Mouse (Mus musculus): ENCODE results near the gene Gm20721. TPM values are rescaled to one million over a fixed set of nuclear protein-coding genes. Genes with fewer than 3 reads are reported as not detected.
"Not testable (repeated sequence)": the region's sequence is repeated elsewhere in the genome, so short reads cannot be mapped to it uniquely, and the experiment has no call there.

Gene Gm20721
- polyA plus RNA-seq, 1 experiment from 2014 or later = 9.6 TPM

DNA sequence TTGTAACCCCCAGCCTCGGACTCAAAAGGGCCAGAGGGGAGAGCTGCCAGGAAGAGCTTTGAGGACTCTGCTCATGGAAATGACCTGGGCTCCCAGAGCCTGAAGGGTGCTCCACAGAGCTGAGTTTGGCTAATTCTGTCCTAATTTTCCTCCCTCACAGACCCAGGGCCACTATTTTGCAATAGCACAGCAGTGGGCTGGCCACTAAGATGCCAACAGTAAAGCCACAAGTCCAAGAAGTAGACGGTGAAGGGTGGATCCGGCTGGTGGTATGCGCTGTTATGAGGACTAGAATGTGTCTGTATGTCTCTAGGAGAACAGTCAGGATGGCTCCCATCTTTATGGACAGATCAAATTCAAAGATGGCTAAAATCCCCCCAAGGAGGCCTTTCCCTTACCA is 12.0 kb upstream of the Gm20721 start:
- DNase-seq (ENCODE audit: low spot score) (no peak), ATAC-seq (no peak)
- no peaks in the 10 kb centered on the region for H3K9me3 ChIP-seq (ENCODE audit: low read length)
- no peaks in the 10 kb centered on the region for H3K4me1 ChIP-seq (ENCODE audit: insufficient read depth, low read depth, low read length)
- H3K27ac ChIP-seq (ENCODE audit: low read length) = no peak overlapping the region
- TF ChIP-seq CTCF (IDR thresholded peaks at IDR 0.05) (no peak), EP300 (IDR thresholded peaks at IDR 0.05) (no peak)
- H3K27me3 ChIP-seq (replicated peaks; ENCODE audit: insufficient read depth, low read length) = no peaks in the 10 kb centered on the region
- H3K36me3 ChIP-seq (ENCODE audit: insufficient read depth, low read length) = no peaks in the 10 kb centered on the region
- no peak overlapping the region for H3K9ac ChIP-seq (replicated peaks; ENCODE audit: low read depth)
- WGBS = 82% methylated on average over 4 of the region's 4 CpGs
- H3K4me2 ChIP-seq (replicated peaks; ENCODE audit: low read depth, low read length) = no peak overlapping the region
- H3K4me3 ChIP-seq (ENCODE audit: low read depth, low read length) = no peak overlapping the region

- H3K9me3 ChIP-seq (ENCODE audit: low read length); H3K9ac ChIP-seq (replicated peaks; ENCODE audit: low read depth); H3K27me3 ChIP-seq (replicated peaks; ENCODE audit: insufficient read depth, low read length); H3K4me2 ChIP-seq (replicated peaks; ENCODE audit: low read depth, low read length); H3K4me3 ChIP-seq (ENCODE audit: low read depth, low read length); H3K27ac ChIP-seq (ENCODE audit: low read length); DNase-seq (ENCODE audit: low spot score); ATAC-seq: not testable (repeated sequence)
- peaks cover 24% of the 10 kb centered on the region for H3K36me3 ChIP-seq (ENCODE audit: insufficient read depth, low read length)
- H3K4me1 ChIP-seq (ENCODE audit: insufficient read depth, low read depth, low read length) = peaks cover 13% of the 10 kb centered on the region
- WGBS = 98% methylated on average over 2 of the region's 2 CpGs
Measured at GRCm38 (mm10) chr2:174346999-174347668, 622 bp upstream of the Gm20721 start.

- Histone ChIP-seq H3K9me3 (ENCODE audit: low read length) (no peaks in the 10 kb centered on the region), H3K4me1 (ENCODE audit: insufficient read depth, low read depth, low read length) (peaks cover 31% of the 10 kb centered on the region), H3K27ac (ENCODE audit: low read length) (no peak overlapping the region), H3K27me3 (replicated peaks; ENCODE audit: insufficient read depth, low read length) (no peaks in the 10 kb centered on the region), H3K4me3 (ENCODE audit: low read depth, low read length) (no peak overlapping the region), H3K36me3 (ENCODE audit: insufficient read depth, low read length) (peaks cover 24% of the 10 kb centered on the region), H3K4me2 (replicated peaks; ENCODE audit: low read depth, low read length) (no peak overlapping the region), H3K9ac (replicated peaks; ENCODE audit: low read depth) (no peak overlapping the region)
- DNase-seq (ENCODE audit: low spot score) (no peak), ATAC-seq (no peak)
- TF ChIP-seq CTCF (IDR thresholded peaks at IDR 0.05) (no peak), EP300 (IDR thresholded peaks at IDR 0.05) (no peak)
- WGBS = 89% methylated on average over 16 of the region's 16 CpGs
Measured at GRCm38 (mm10) chr2:174344996-174345395, 1.5 kb downstream of the Gm20721 start.

DNA sequence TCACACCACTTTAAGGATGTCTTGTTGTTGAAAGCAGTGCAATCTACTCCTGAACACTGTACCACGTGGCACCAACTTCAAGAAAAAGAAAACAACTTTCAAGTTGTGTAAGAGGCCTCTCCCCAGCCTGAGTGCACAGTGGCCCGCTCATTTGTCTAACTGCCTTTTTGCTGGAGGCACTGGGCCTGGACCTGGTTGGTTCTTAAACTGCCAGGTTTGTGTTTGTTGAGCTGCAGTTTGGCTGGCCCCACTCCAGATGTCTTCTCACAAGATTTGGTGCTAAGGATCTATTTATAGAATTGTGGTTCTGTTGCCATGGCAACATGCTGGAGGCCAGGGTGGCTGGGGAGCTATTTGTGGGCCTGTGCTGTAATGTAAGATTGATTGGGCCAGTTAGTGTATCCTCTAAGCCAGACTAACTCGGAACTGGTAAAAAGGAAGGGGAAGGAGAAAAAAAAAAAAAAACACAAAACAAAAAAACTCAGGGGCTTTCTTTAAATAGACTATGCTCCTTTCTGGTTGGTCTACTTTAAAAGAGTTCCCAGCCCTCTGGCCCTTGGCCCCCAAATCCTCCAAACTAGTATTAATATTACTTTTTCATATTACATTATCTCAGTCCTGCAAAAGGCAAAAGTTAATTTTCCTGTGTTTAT is 2.4 kb downstream of the Gm20721 start:
- Histone ChIP-seq H3K4me3 (ENCODE audit: low read depth, low read length) (no peak overlapping the region), H3K9ac (replicated peaks; ENCODE audit: low read depth) (no peak overlapping the region), H3K4me2 (replicated peaks; ENCODE audit: low read depth, low read length) (no peak overlapping the region), H3K27me3 (replicated peaks; ENCODE audit: insufficient read depth, low read length) (no peaks in the 10 kb centered on the region), H3K27ac (ENCODE audit: low read length) (peak overlapping the region; percentile 55), H3K36me3 (ENCODE audit: insufficient read depth, low read length) (peaks cover 24% of the 10 kb centered on the region), H3K9me3 (ENCODE audit: low read length) (no peaks in the 10 kb centered on the region), H3K4me1 (ENCODE audit: insufficient read depth, low read depth, low read length) (peaks cover 31% of the 10 kb centered on the region)
- WGBS = 5% methylated on average over 3 of the region's 3 CpGs
- ATAC-seq (peak; percentile 92), DNase-seq (ENCODE audit: low spot score) (peak; percentile 95)
- TF ChIP-seq EP300 (IDR thresholded peaks at IDR 0.05) = peak; percentile 20; the same call in 1 of the 2 replicates
- no peak for TF ChIP-seq CTCF (IDR thresholded peaks at IDR 0.05)

DNA sequence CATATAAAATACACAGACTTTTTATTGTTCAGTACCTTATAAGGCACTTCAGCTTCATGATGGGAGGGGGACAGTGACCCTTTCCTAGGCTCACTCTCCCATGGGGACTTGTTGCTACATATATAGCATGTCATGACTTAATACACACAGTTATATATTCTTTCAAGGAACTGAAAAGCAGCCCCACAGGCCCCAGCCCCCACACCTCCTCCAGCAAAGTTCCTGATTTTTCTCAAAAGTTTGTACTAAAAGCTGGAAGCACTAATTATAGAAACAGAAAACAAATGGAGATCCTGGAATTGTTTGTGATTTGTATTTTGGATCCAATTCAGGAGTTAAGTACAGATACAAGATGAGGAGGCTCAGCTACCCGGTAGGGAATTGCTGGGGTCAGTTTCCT is 2.9 kb downstream of the Gm20721 start:
- no peaks in the 10 kb centered on the region for H3K27me3 ChIP-seq (replicated peaks; ENCODE audit: insufficient read depth, low read length)
- H3K9me3 ChIP-seq (ENCODE audit: low read length) = no peaks in the 10 kb centered on the region
- peaks cover 24% of the 10 kb centered on the region for H3K36me3 ChIP-seq (ENCODE audit: insufficient read depth, low read length)
- H3K4me3 ChIP-seq (ENCODE audit: low read depth, low read length) = no peak overlapping the region
- TF ChIP-seq EP300 (IDR thresholded peaks at IDR 0.05) (no peak), CTCF (IDR thresholded peaks at IDR 0.05) (no peak)
- no peak overlapping the region for H3K9ac ChIP-seq (replicated peaks; ENCODE audit: low read depth)
- 0% methylated on average over 1 of the region's 1 CpGs for WGBS
- H3K4me1 ChIP-seq (ENCODE audit: insufficient read depth, low read depth, low read length) = peaks cover 31% of the 10 kb centered on the region
- H3K4me2 ChIP-seq (replicated peaks; ENCODE audit: low read depth, low read length) = no peak overlapping the region
- peak overlapping the region; percentile 55 for H3K27ac ChIP-seq (ENCODE audit: low read length)
- no peak for ATAC-seq
- DNase-seq (ENCODE audit: low spot score) = no peak

DNA sequence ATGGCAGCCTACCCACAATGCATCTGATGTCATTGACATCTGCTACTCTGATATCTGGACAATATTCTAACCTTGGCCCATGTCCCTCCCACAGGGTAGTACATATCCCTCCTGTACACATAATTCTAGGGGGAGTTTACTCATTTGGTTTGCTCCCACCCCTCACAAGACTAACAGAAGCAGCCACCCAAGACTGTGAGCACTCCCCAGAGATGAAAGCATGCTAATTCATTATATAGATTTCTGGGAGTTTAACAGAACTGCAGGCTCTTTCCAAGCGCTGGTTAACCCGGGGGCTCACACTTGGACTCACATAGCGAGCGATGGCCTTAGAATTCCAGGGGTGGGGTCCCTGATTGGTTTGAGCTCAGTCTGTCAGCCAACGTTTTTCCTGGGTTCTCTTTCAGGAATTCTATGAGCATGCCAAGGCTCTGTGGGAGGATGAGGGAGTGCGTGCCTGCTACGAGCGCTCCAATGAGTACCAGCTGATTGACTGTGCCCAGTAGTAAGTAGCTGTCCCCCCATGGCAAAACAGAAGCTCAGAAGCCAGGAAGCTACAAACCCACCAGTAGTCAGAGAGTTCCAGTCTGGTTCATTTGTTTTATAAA is 3.6 kb downstream of the Gm20721 start:
- Histone ChIP-seq H3K27me3 (replicated peaks; ENCODE audit: insufficient read depth, low read length) (no peaks in the 10 kb centered on the region), H3K4me2 (replicated peaks; ENCODE audit: low read depth, low read length) (no peak overlapping the region), H3K4me3 (ENCODE audit: low read depth, low read length) (no peak overlapping the region), H3K4me1 (ENCODE audit: insufficient read depth, low read depth, low read length) (peaks cover 31% of the 10 kb centered on the region), H3K27ac (ENCODE audit: low read length) (peak overlapping the region; percentile 55), H3K9ac (replicated peaks; ENCODE audit: low read depth) (no peak overlapping the region), H3K36me3 (ENCODE audit: insufficient read depth, low read length) (peaks cover 24% of the 10 kb centered on the region), H3K9me3 (ENCODE audit: low read length) (no peaks in the 10 kb centered on the region)
- WGBS = 44% methylated on average over 8 of the region's 8 CpGs
- TF ChIP-seq CTCF (IDR thresholded peaks at IDR 0.05) (no peak), EP300 (IDR thresholded peaks at IDR 0.05) (no peak)
- DNase-seq (ENCODE audit: low spot score) (no peak), ATAC-seq (no peak)

Measured in lung, postnatal 0 days (tissue).